8 mouse cellular contexts compared by ENCODE assay signal in genomic region chr3:84435288-84436043, GRCm38 (mm10). TPM values are rescaled to one million over a fixed set of nuclear protein-coding genes. Genes with fewer than 3 reads are reported as not detected.
DNase-seq lines count a peak whose midpoint lies in the region; ATAC-seq lines count a peak whose summit lies in the region.

No protein-coding gene starts in this region.

- H3K4me2 ChIP-seq in heart, embryonic 16.5 days (ENCODE audit: low read depth, low read length), result 0 out of 2 replicates have a peak overlapping the region, but pooled peaks have one; percentile 14
- no peak overlapping the region for H3K4me2 ChIP-seq in stomach, embryonic 14.5 days (replicated peaks; ENCODE audit: low read depth, low read length)

- H3K4me1 ChIP-seq in heart, embryonic 16.5 days (ENCODE audit: control insufficient read depth, insufficient read depth, low read length), result peaks cover 26% of the 10 kb centered on the region
- H3K4me1 ChIP-seq in limb, embryonic 10.5 days, result peaks cover 51% of the 10 kb centered on the region
- H3K4me1 ChIP-seq in stomach, embryonic 14.5 days (ENCODE audit: control insufficient read depth, insufficient read depth, low read length), result peaks cover 26% of the 10 kb centered on the region

- 21% methylated on average over 11 of the region's 11 CpGs for WGBS in heart, embryonic 16.5 days
- WGBS in limb, embryonic 10.5 days, result 37% methylated on average over 11 of the region's 11 CpGs
- 24% methylated on average over 11 of the region's 11 CpGs for WGBS in stomach, embryonic 14.5 days

- ATAC-seq in heart, embryonic 16.5 days (replicated peaks; ENCODE audit: extremely low read depth, insufficient read depth, low FRiP score), result 0 out of 2 replicates have a peak, but pooled peaks have one; percentile 21
- 0 out of 2 replicates have a peak, but pooled peaks have one; percentile 37 for ATAC-seq in stomach, embryonic 14.5 days (ENCODE audit: insufficient number of reproducible peaks, insufficient read depth, low FRiP score, low read depth)

- H3K27ac ChIP-seq in heart, embryonic 16.5 days (ENCODE audit: low read length), result peak overlapping the region; percentile 30
- H3K27ac ChIP-seq in limb, embryonic 10.5 days, result peak overlapping the region; percentile 31
- no peak overlapping the region for H3K27ac ChIP-seq in stomach, embryonic 14.5 days (ENCODE audit: low read length)

- H3K36me3 ChIP-seq in heart, embryonic 16.5 days (ENCODE audit: control insufficient read depth, insufficient read depth), result no peaks in the 10 kb centered on the region
- no peaks in the 10 kb centered on the region for H3K36me3 ChIP-seq in limb, embryonic 10.5 days
- H3K36me3 ChIP-seq in stomach, embryonic 14.5 days (ENCODE audit: control insufficient read depth, insufficient read depth, low read length), result no peaks in the 10 kb centered on the region

- H3K9me3 ChIP-seq in heart, embryonic 16.5 days (replicated peaks; ENCODE audit: control insufficient read depth, low read length), result no peaks in the 10 kb centered on the region
- no peaks in the 10 kb centered on the region for H3K9me3 ChIP-seq in limb, embryonic 10.5 days (replicated peaks)
- no peaks in the 10 kb centered on the region for H3K9me3 ChIP-seq in stomach, embryonic 14.5 days (ENCODE audit: control insufficient read depth, low read depth, low read length)

- H3K27me3 ChIP-seq in heart, embryonic 16.5 days (ENCODE audit: control insufficient read depth, insufficient read depth, low read length), result no peaks in the 10 kb centered on the region
- H3K27me3 ChIP-seq in limb, embryonic 10.5 days (ENCODE audit: low read depth, poor library complexity, severe bottlenecking), result no peaks in the 10 kb centered on the region
- no peaks in the 10 kb centered on the region for H3K27me3 ChIP-seq in stomach, embryonic 14.5 days (ENCODE audit: control insufficient read depth, insufficient read depth, low read length)

- H3K4me3 ChIP-seq in heart, embryonic 16.5 days (ENCODE audit: low read length), result no peak overlapping the region
- no peak overlapping the region for H3K4me3 ChIP-seq in limb, embryonic 10.5 days
- no peak overlapping the region for H3K4me3 ChIP-seq in stomach, embryonic 14.5 days (ENCODE audit: low read depth, low read length)

- peak; percentile 30 for DNase-seq in gastrocnemius, adult 18-20 months (ENCODE audit: low spot score)
- no peak for DNase-seq in gastrocnemius, postnatal 36 days
- peak; percentile 63 for DNase-seq in embryo, embryonic 10.5 days (ENCODE audit: low spot score)
- DNase-seq in limb, embryonic 10.5 days (ENCODE audit: low spot score), result no peak
- DNase-seq in cerebellum, adult 18-20 months, result no peak
- no peak for DNase-seq in spleen, postnatal 14 days (ENCODE audit: low spot score in 2 of 2)

- H3K9ac ChIP-seq in heart, embryonic 16.5 days (ENCODE audit: low read length), result no peak overlapping the region
- H3K9ac ChIP-seq in stomach, embryonic 14.5 days (replicated peaks; ENCODE audit: low read depth, low read length), result no peak overlapping the region

- intact Hi-C loops in gastrocnemius, postnatal 36 days (cut with DNase I), result no loop called here

RNA-seq across cellular contexts. Expression of gene Fhdc1, which starts 44.8 kb away (rescaled TPM):
- total RNA-seq in gastrocnemius, adult 18-20 months (2021), result under 1 TPM; 0.21 to 0.80 TPM
- total RNA-seq in gastrocnemius, postnatal 36 days (2021), result under 1 TPM; 0.23 to 0.44 TPM
- polyA plus RNA-seq in heart, embryonic 16.5 days (2015; fragmentation: Nextera tagmentation; extraction: Ambion mirVana), result 1.7 and 2.0 TPM in 2 replicates
- polyA plus RNA-seq in limb, embryonic 10.5 days (2016; fragmentation: Nextera tagmentation; extraction: Ambion mirVana), result 1.2 and 2.2 TPM in 2 replicates
- polyA plus RNA-seq in stomach, embryonic 14.5 days (2014; fragmentation: Nextera tagmentation; extraction: Ambion mirVana), result 12.1 and 15.5 TPM in 2 replicates

Comparison
In these comparisons a context has a peak if more than half of its experiments do, and no peak if none do; other contexts are left out.
1. DNase-seq: peak in gastrocnemius, adult 18-20 months (single experiment) and embryo, embryonic 10.5 days (single experiment); none in gastrocnemius, postnatal 36 days (0 of 2), limb, embryonic 10.5 days (single experiment), cerebellum, adult 18-20 months (0 of 2) and spleen, postnatal 14 days (0 of 2).